Mouse (Mus musculus): Measurements from ENCODE around the gene Zc3h12c. TPM values are rescaled to one million over a fixed set of nuclear protein-coding genes. Genes with fewer than 3 reads are reported as not detected.
A peak's percentile ranks its signal among the peaks of the same experiment; 100 is the strongest.

The Zc3h12c gene
- polyA plus RNA-seq, 1 experiment from 2014 or later: 4.7 TPM

DNA sequence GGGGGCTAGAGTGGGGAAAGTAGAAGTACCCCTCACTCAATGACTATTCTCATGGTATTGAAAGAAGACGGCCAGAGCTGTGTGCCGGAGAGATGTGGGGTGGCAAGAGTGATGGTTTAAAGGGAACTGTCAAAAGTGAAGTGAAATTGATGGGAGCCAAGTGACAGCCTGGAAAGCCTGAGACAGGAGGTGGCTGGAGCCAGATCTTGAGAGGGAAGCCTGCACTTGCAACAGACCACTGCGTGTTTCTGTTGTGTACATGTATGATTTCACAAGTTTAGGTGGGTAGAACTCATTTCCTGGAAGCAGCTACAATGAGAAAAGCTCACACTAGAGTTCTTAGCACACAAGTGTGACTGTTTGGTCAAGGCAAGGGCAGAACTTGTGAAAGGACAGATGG is 27.5 kb upstream of the Zc3h12c start:
- Histone ChIP-seq H3K9ac (no peak overlapping the region), H3K4me3 (ENCODE audit: low read depth, low read length) (no peak overlapping the region), H3K9me3 (ENCODE audit: low read depth, low read length) (no peaks in the 10 kb centered on the region), H3K27ac (ENCODE audit: low read depth) (no peak overlapping the region), H3K27me3 (ENCODE audit: insufficient read depth, low read length) (no peaks in the 10 kb centered on the region), H3K4me1 (ENCODE audit: insufficient read depth) (no peaks in the 10 kb centered on the region), H3K4me2 (no peak overlapping the region), H3K36me3 (ENCODE audit: insufficient read depth) (no peaks in the 10 kb centered on the region)
- DNase-seq (no peak), ATAC-seq (ENCODE audit: insufficient read depth) (no peak)
- WGBS: 61% methylated on average over 3 of the region's 3 CpGs
- no peak for TF ChIP-seq CTCF (IDR thresholded peaks at IDR 0.05; ENCODE audit: low read depth)

- Histone ChIP-seq H3K9me3 (ENCODE audit: low read depth, low read length) (no peaks in the 10 kb centered on the region), H3K4me1 (ENCODE audit: insufficient read depth) (no peaks in the 10 kb centered on the region), H3K27ac (ENCODE audit: low read depth) (no peak overlapping the region), H3K4me2 (no peak overlapping the region), H3K9ac (no peak overlapping the region), H3K27me3 (ENCODE audit: insufficient read depth, low read length) (no peaks in the 10 kb centered on the region), H3K4me3 (ENCODE audit: low read depth, low read length) (no peak overlapping the region), H3K36me3 (ENCODE audit: insufficient read depth) (no peaks in the 10 kb centered on the region)
- DNase-seq: peak; percentile 3
- no peak for ATAC-seq (ENCODE audit: insufficient read depth)
- TF ChIP-seq CTCF (IDR thresholded peaks at IDR 0.05; ENCODE audit: low read depth): no peak
- WGBS: 80% methylated on average over 5 of the region's 5 CpGs
Observed at GRCm38 (mm10) chr9:52193851-52194250, 25.5 kb upstream of the Zc3h12c start.

DNA sequence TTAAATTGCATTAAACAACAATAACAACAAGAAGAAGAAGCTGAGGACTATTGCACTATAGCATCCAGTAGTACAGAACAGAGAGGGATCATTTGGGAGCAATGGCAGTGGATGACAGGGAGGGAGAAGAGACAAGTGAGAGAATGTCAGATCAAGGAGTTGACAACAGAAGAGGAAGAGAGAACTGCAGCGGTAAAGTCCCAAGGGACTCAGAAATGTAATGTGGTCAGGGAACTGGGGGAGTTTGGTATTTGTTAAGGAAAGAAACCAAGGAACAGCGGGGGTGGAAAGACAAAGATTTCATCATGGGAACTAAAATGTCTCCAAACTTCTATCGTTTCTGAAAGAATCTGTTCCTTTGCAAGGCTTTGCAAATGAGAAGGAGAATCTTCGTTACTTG is 22.5 kb upstream of the Zc3h12c start:
- H3K36me3 ChIP-seq (ENCODE audit: insufficient read depth): no peaks in the 10 kb centered on the region
- H3K4me3 ChIP-seq (ENCODE audit: low read depth, low read length): no peak overlapping the region
- DNase-seq (no peak), ATAC-seq (ENCODE audit: insufficient read depth) (no peak)
- H3K27me3 ChIP-seq (ENCODE audit: insufficient read depth, low read length): no peaks in the 10 kb centered on the region
- no peaks in the 10 kb centered on the region for H3K9me3 ChIP-seq (ENCODE audit: low read depth, low read length)
- H3K4me1 ChIP-seq (ENCODE audit: insufficient read depth): no peaks in the 10 kb centered on the region
- WGBS: 88% methylated on average over 4 of the region's 4 CpGs
- no peak overlapping the region for H3K27ac ChIP-seq (ENCODE audit: low read depth)
- H3K9ac ChIP-seq: no peak overlapping the region
- TF ChIP-seq CTCF (IDR thresholded peaks at IDR 0.05; ENCODE audit: low read depth): no peak
- no peak overlapping the region for H3K4me2 ChIP-seq

DNA sequence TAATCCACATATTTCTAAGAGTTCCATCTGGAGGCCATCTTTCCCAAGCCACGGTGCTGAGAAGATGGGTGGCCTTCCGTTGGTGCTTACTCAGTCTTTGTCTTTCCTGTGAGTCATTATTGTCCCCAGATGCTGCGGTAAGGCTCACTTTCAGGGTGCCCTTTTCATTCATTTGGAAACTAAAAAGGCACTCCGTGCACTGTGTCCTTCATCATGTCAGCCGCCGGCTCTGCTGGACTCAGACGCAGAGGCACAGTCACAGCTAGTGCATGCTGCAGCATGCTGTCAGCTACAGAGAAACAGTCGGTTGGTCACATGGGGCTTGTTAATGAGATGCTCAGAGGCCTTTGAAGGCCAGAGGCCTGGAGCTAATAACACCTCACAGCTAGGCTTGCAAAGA is 19.7 kb upstream of the Zc3h12c start:
- H3K4me2 ChIP-seq: no peak overlapping the region
- no peak overlapping the region for H3K27ac ChIP-seq (ENCODE audit: low read depth)
- WGBS: 36% methylated on average over 8 of the region's 8 CpGs
- no peaks in the 10 kb centered on the region for H3K4me1 ChIP-seq (ENCODE audit: insufficient read depth)
- DNase-seq: no peak
- no peak overlapping the region for H3K4me3 ChIP-seq (ENCODE audit: low read depth, low read length)
- no peak for TF ChIP-seq CTCF (IDR thresholded peaks at IDR 0.05; ENCODE audit: low read depth)
- no peak overlapping the region for H3K9ac ChIP-seq
- H3K36me3 ChIP-seq (ENCODE audit: insufficient read depth): no peaks in the 10 kb centered on the region
- H3K27me3 ChIP-seq (ENCODE audit: insufficient read depth, low read length): no peaks in the 10 kb centered on the region
- no peaks in the 10 kb centered on the region for H3K9me3 ChIP-seq (ENCODE audit: low read depth, low read length)
- no peak for ATAC-seq (ENCODE audit: insufficient read depth)

DNA sequence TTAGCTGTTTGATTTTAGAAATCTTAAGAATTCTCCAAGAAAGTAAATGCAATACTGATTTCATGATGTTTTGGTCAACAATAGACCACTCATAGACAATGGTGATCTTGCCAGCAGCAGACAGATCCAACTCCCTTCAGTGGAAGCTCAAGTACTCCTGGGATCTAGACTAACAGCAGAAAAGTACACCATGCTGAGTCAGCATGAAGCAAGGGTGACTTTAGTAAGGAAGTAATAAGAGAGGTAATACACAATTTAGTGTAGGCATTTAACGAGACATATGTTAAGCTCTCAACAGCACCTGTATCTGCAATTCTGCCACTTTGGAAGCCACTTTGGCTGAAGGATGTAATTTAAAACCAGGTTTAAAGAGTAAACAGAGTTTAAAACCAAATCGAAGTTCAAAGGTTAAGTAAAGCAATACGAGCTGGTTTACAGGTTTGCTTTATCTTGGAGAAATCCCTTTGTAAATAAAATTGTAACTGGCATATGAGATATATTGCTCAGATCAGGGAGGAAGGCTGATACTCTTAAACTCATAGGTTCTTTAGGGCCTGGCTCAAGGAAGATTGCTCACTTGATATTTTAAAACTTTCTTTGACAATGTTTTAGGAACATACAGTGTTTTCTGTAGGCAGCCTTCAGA is 18.0 kb upstream of the Zc3h12c start:
- ATAC-seq (ENCODE audit: insufficient read depth): no peak
- WGBS: 38% methylated on average over 3 of the region's 3 CpGs
- no peak overlapping the region for H3K4me2 ChIP-seq
- no peak for TF ChIP-seq CTCF (IDR thresholded peaks at IDR 0.05; ENCODE audit: low read depth)
- no peak overlapping the region for H3K9ac ChIP-seq
- no peak overlapping the region for H3K27ac ChIP-seq (ENCODE audit: low read depth)
- H3K36me3 ChIP-seq (ENCODE audit: insufficient read depth): no peaks in the 10 kb centered on the region
- no peaks in the 10 kb centered on the region for H3K9me3 ChIP-seq (ENCODE audit: low read depth, low read length)
- no peaks in the 10 kb centered on the region for H3K27me3 ChIP-seq (ENCODE audit: insufficient read depth, low read length)
- H3K4me1 ChIP-seq (ENCODE audit: insufficient read depth): no peaks in the 10 kb centered on the region
- DNase-seq: no peak
- H3K4me3 ChIP-seq (ENCODE audit: low read depth, low read length): no peak overlapping the region

DNA sequence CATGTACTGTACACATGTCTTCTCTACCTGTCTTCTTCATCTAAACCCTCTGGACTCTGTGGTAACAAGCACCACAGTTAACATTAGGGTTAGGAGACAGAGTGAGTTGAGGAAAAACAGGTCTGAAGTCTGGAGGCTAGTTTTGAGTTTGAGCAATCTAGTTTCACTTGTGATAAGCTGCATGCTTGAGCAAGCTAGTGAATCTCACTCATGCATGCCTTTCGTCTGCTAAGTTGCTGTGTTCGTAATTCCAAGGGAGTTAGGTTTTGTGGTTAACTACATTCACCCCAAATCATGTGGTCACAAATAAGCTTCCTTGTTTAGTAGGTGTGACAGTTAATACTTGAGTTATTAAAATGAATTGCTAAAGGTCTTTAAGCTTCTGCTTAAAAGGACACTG is 13.0 kb upstream of the Zc3h12c start:
- H3K4me2 ChIP-seq: no peak overlapping the region
- H3K4me3 ChIP-seq (ENCODE audit: low read depth, low read length): no peak overlapping the region
- H3K27me3 ChIP-seq (ENCODE audit: insufficient read depth, low read length): no peaks in the 10 kb centered on the region
- 75% methylated on average over 2 of the region's 2 CpGs for WGBS
- TF ChIP-seq CTCF (IDR thresholded peaks at IDR 0.05; ENCODE audit: low read depth): no peak
- ATAC-seq (ENCODE audit: insufficient read depth): no peak
- no peaks in the 10 kb centered on the region for H3K4me1 ChIP-seq (ENCODE audit: insufficient read depth)
- H3K9ac ChIP-seq: no peak overlapping the region
- DNase-seq: no peak
- H3K9me3 ChIP-seq (ENCODE audit: low read depth, low read length): no peaks in the 10 kb centered on the region
- no peaks in the 10 kb centered on the region for H3K36me3 ChIP-seq (ENCODE audit: insufficient read depth)
- H3K27ac ChIP-seq (ENCODE audit: low read depth): no peak overlapping the region

DNA sequence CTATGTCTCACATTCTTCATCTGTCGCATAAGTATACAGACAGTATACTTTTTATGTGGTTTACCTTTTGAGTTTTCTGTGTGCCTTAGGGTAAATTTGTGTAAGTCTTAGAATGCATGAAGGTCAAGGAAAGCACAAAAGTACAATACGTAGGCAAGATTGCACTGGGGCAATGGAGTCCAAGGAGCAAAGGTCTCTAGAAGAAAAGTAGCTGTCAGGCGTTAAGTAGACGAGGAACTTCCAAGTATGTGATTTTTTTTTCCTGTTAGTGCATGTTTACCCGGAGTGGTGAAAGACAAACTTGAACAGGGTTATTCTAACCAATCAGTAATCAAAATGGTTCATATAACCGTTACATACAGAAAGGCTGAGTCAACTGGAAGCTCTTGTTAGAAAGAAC is 12.5 kb upstream of the Zc3h12c start:
- ATAC-seq (ENCODE audit: insufficient read depth): no peak
- Histone ChIP-seq H3K27me3 (ENCODE audit: insufficient read depth, low read length) (no peaks in the 10 kb centered on the region), H3K36me3 (ENCODE audit: insufficient read depth) (no peaks in the 10 kb centered on the region), H3K27ac (ENCODE audit: low read depth) (no peak overlapping the region), H3K4me1 (ENCODE audit: insufficient read depth) (no peaks in the 10 kb centered on the region), H3K4me2 (no peak overlapping the region), H3K9ac (no peak overlapping the region), H3K4me3 (ENCODE audit: low read depth, low read length) (no peak overlapping the region), H3K9me3 (ENCODE audit: low read depth, low read length) (no peaks in the 10 kb centered on the region)
- no peak for TF ChIP-seq CTCF (IDR thresholded peaks at IDR 0.05; ENCODE audit: low read depth)
- DNase-seq: no peak
- 69% methylated on average over 6 of the region's 6 CpGs for WGBS
